Mouse (Mus musculus) CH12.LX (cell line): Measurements from ENCODE around the gene Gm26602. TPM values are rescaled to one million over a fixed set of nuclear protein-coding genes. Genes with fewer than 3 reads are reported as not detected.

ENCODE experiments used
- DNase-seq: peaks from one replicate; pipeline ENCODE4 v3.0.0-alpha.2; 2013; ENCODE audit errors: extremely low read depth
- H3K27ac ChIP-seq: 2 replicates; pipeline ENCODE4 v1.5.1; 2012; ENCODE audit warnings: low read depth, mild to moderate bottlenecking, control low read depth, moderate library complexity; ENCODE audit not compliant: insufficient read depth
- H3K27me3 ChIP-seq: replicated peaks from 2 replicates; pipeline ENCODE3; 2012; ENCODE audit warnings: inconsistent platforms
- H3K36me3 ChIP-seq, 2 experiments: replicated peaks in 1 of 2; 2 replicates each; pipeline versions ENCODE3 to v1.6.1; 2012; ENCODE audit warnings: inconsistent platforms in 1 of 2, low read length in 1 of 2, mild to moderate bottlenecking in 1 of 2, mixed read lengths in 1 of 2, moderate library complexity in 1 of 2; ENCODE audit not compliant: control insufficient read depth in 1 of 2, insufficient read depth in 1 of 2
- H3K4me1 ChIP-seq, 2 experiments: 2 replicates each; pipeline ENCODE4 v1.6.1; 2012; ENCODE audit warnings: inconsistent platforms in 1 of 2, moderate library complexity in 1 of 2; ENCODE audit not compliant: insufficient read depth in 2 of 2, control insufficient read depth in 1 of 2
- H3K4me2 ChIP-seq: 2 replicates; pipeline ENCODE4 v1.6.1; 2012; ENCODE audit warnings: low read depth, mild to moderate bottlenecking, control low read depth; ENCODE audit not compliant: poor library complexity, insufficient read depth, severe bottlenecking
- H3K4me3 ChIP-seq, 3 experiments: fragments of 150-350 bp in 1 of 3; sonication (generic) in 1 of 3; replicated peaks in 1 of 3; 2 replicates each; pipeline versions ENCODE3 to v1.5.1; 2011 to 2012; ENCODE audit warnings: low read depth in 2 of 3, low read length in 2 of 3, mild to moderate bottlenecking in 2 of 3, moderate library complexity in 2 of 3, control low read depth in 1 of 3, improper control_type of control experiment in 1 of 3, inconsistent platforms in 1 of 3, mixed read lengths in 1 of 3; ENCODE audit not compliant: poor library complexity in 1 of 3
- H3K79me2 ChIP-seq: replicated peaks from 2 replicates; pipeline ENCODE4 v1.6.1; 2012; ENCODE audit warnings: mild to moderate bottlenecking, moderate library complexity; ENCODE audit not compliant: control insufficient read depth, poor library complexity, insufficient read depth, severe bottlenecking; ENCODE audit errors: extremely low read depth
- H3K9ac ChIP-seq: 2 replicates; pipeline ENCODE4 v1.6.1; 2012; ENCODE audit warnings: low read depth, mild to moderate bottlenecking, control low read depth, moderate library complexity; ENCODE audit not compliant: insufficient read depth
- H3K9me3 ChIP-seq: replicated peaks from 2 replicates; pipeline ENCODE3; 2012; ENCODE audit warnings: low read length, inconsistent platforms, mixed read lengths
- BHLHE40 ChIP-seq: IDR thresholded peaks from 2 replicates; pipeline ENCODE4 v1.6.1; 2011; ENCODE audit warnings: mild to moderate bottlenecking, low read depth, low read length, improper control_type of control experiment
- CHD1 ChIP-seq: IDR thresholded peaks from 2 replicates; pipeline ENCODE4 v1.6.1; 2012; ENCODE audit warnings: low read depth, low read length, improper control_type of control experiment, inconsistent platforms
- CTCF ChIP-seq, 2 experiments: IDR thresholded peaks in 1 of 2; conservative IDR thresholded peaks in 1 of 2; 2 replicates each; pipeline ENCODE4 v1.5.1; 2011 to 2012; ENCODE audit warnings: low read depth in 2 of 2, low read length in 2 of 2, improper control_type of control experiment in 1 of 2, inconsistent platforms in 1 of 2, mild to moderate bottlenecking in 1 of 2, moderate library complexity in 1 of 2
- E2F4 ChIP-seq: IDR thresholded peaks from 2 replicates; pipeline ENCODE4 v1.6.1; 2011; ENCODE audit warnings: low read depth, low read length, improper control_type of control experiment; ENCODE audit not compliant: insufficient replicate concordance
- ELF1 ChIP-seq: IDR thresholded peaks from 2 replicates; pipeline ENCODE4 v1.6.1; 2014; ENCODE audit warnings: low read depth, mild to moderate bottlenecking, inconsistent platforms, low read length, improper control_type of control experiment
- EP300 ChIP-seq: IDR thresholded peaks from 2 replicates; pipeline ENCODE4 v1.6.1; 2011; ENCODE audit warnings: low read length, improper control_type of control experiment
- ETS1 ChIP-seq: conservative IDR thresholded peaks from 2 replicates; pipeline ENCODE4 v1.6.1; 2012; ENCODE audit warnings: low read depth, mild to moderate bottlenecking, inconsistent platforms, low read length, improper control_type of control experiment, moderate library complexity
- GABPA ChIP-seq: IDR thresholded peaks from 2 replicates; pipeline ENCODE4 v1.6.1; 2012; ENCODE audit warnings: low read depth, low read length, improper control_type of control experiment, inconsistent platforms; ENCODE audit not compliant: insufficient replicate concordance
- HCFC1 ChIP-seq: IDR thresholded peaks from 2 replicates; pipeline ENCODE4 v1.6.1; 2012; ENCODE audit warnings: low read depth, mild to moderate bottlenecking, inconsistent platforms, low read length, improper control_type of control experiment
- JUN ChIP-seq: IDR thresholded peaks from 2 replicates; pipeline ENCODE4 v1.6.1; 2011; ENCODE audit warnings: low read depth, mild to moderate bottlenecking, low read length, improper control_type of control experiment, moderate library complexity; ENCODE audit not compliant: insufficient read depth
- KAT2A ChIP-seq: IDR thresholded peaks from 2 replicates; pipeline ENCODE4 v1.6.1; 2012; ENCODE audit warnings: low read length, improper control_type of control experiment, inconsistent platforms; ENCODE audit not compliant: insufficient replicate concordance
- MAFK ChIP-seq: IDR thresholded peaks from 2 replicates; pipeline ENCODE4 v1.6.1; 2011; ENCODE audit warnings: low read length, improper control_type of control experiment; ENCODE audit not compliant: insufficient replicate concordance
- MAX ChIP-seq: IDR thresholded peaks from 2 replicates; pipeline ENCODE4 v1.6.1; 2011; ENCODE audit warnings: low read length, improper control_type of control experiment
- MAZ ChIP-seq: IDR thresholded peaks from 2 replicates; pipeline ENCODE4 v1.6.1; 2012; ENCODE audit warnings: low read depth, mild to moderate bottlenecking, inconsistent platforms, low read length, improper control_type of control experiment, moderate library complexity
- MXI1 ChIP-seq: IDR thresholded peaks from 2 replicates; pipeline ENCODE4 v1.6.1; 2011; ENCODE audit warnings: mild to moderate bottlenecking, low read depth, low read length, improper control_type of control experiment
- MYC ChIP-seq: IDR thresholded peaks from 2 replicates; pipeline ENCODE4 v1.6.1; 2011; ENCODE audit warnings: low read depth, mild to moderate bottlenecking, improper control_type of control experiment, low read length
- NRF1 ChIP-seq: IDR thresholded peaks from 2 replicates; pipeline ENCODE4 v1.6.1; 2014; ENCODE audit warnings: low read depth, mild to moderate bottlenecking, inconsistent platforms, low read length, improper control_type of control experiment, moderate library complexity
- PAX5 ChIP-seq: IDR thresholded peaks from 2 replicates; pipeline ENCODE4 v1.6.1; 2012; ENCODE audit warnings: low read length, inconsistent platforms, mixed read lengths
- POLR2A ChIP-seq: IDR thresholded peaks from 2 replicates; pipeline ENCODE4 v1.6.1; 2011; ENCODE audit warnings: low read depth, mild to moderate bottlenecking, improper control_type of control experiment, low read length
- POLR2AphosphoS2 ChIP-seq: IDR thresholded peaks from 2 replicates; pipeline ENCODE4 v1.6.1; 2011; ENCODE audit warnings: low read depth, low read length, improper control_type of control experiment
- RAD21 ChIP-seq: IDR thresholded peaks from 2 replicates; pipeline ENCODE4 v1.6.1; 2011; ENCODE audit warnings: low read depth, mild to moderate bottlenecking, low read length, improper control_type of control experiment, moderate library complexity
- RCOR1 ChIP-seq: conservative IDR thresholded peaks from 2 replicates; pipeline ENCODE4 v1.6.1; 2012; ENCODE audit warnings: low read depth, mild to moderate bottlenecking, inconsistent platforms, low read length, improper control_type of control experiment
- SIN3A ChIP-seq: IDR thresholded peaks from 2 replicates; pipeline ENCODE4 v1.6.1; 2012; ENCODE audit warnings: low read length, improper control_type of control experiment, inconsistent platforms
- SMC3 ChIP-seq: IDR thresholded peaks from 2 replicates; pipeline ENCODE4 v1.6.1; 2011; ENCODE audit warnings: low read depth, low read length, improper control_type of control experiment
- TBP ChIP-seq: conservative IDR thresholded peaks from 2 replicates; pipeline ENCODE4 v1.6.1; 2011; ENCODE audit warnings: low read depth, low read length, improper control_type of control experiment
- TCF12 ChIP-seq: IDR thresholded peaks from 2 replicates; pipeline ENCODE4 v1.6.1; 2014; ENCODE audit warnings: low read depth, mild to moderate bottlenecking, inconsistent platforms, low read length, improper control_type of control experiment
- USF1 ChIP-seq: IDR thresholded peaks from 2 replicates; pipeline ENCODE4 v1.6.1; 2014; ENCODE audit warnings: low read depth, mild to moderate bottlenecking, inconsistent platforms, low read length, improper control_type of control experiment
- USF2 ChIP-seq: conservative IDR thresholded peaks from 2 replicates; pipeline ENCODE4 v1.6.1; 2011; ENCODE audit warnings: low read depth, low read length, improper control_type of control experiment
- ZKSCAN1 ChIP-seq: IDR thresholded peaks from 2 replicates; pipeline ENCODE4 v1.6.1; 2012; ENCODE audit warnings: low read depth, inconsistent platforms, low read length, improper control_type of control experiment, borderline replicate concordance
- ZMIZ1 ChIP-seq: IDR thresholded peaks from 2 replicates; pipeline ENCODE4 v1.6.1; 2012; ENCODE audit warnings: low read depth, mild to moderate bottlenecking, inconsistent platforms, low read length, improper control_type of control experiment
- dilution Hi-C: fragments of 300-500 bp; cut with MboI; formaldehyde crosslinking; loops from 2 replicates; pipeline ENCODE4 v1.14.3; 2020; ENCODE audit warnings: low sequenced_read_pairs; ENCODE audit not compliant: extremely low pct_unique_long_range_greater_than_20kb, extremely low pct_ligation_motif_present
- in situ Hi-C: fragments of 300-500 bp; cut with MboI; formaldehyde crosslinking; loops from 3 replicates; pipeline ENCODE4 v1.14.3; 2019; ENCODE audit warnings: low sequenced_read_pairs, low pct_ligation_motif_present, low pct_unique_long_range_greater_than_20kb, mixed read lengths
- polyA plus RNA-seq: library from polyadenylated mRNA; unstranded; fragments of >175 nt; gene quantifications from 2 replicates; pipeline ENCODE4 v1.2.1, GENCODE M21; 2012; ENCODE audit warnings: low read depth; ENCODE audit not compliant: insufficient read length
- total RNA-seq, 2 experiments: library from RNA; depleted of rRNA; stranded (reverse); fragments of 300-350 nt in 1 of 2; fragments of >200 nt in 1 of 2; gene quantifications; 2 replicates each; pipeline ENCODE4 v1.2.3; 2012 to 2014

Gene Gm26602
- total and polyA plus RNA-seq, 3 experiments = 8.1 TPM; not detected in 2

DNA sequence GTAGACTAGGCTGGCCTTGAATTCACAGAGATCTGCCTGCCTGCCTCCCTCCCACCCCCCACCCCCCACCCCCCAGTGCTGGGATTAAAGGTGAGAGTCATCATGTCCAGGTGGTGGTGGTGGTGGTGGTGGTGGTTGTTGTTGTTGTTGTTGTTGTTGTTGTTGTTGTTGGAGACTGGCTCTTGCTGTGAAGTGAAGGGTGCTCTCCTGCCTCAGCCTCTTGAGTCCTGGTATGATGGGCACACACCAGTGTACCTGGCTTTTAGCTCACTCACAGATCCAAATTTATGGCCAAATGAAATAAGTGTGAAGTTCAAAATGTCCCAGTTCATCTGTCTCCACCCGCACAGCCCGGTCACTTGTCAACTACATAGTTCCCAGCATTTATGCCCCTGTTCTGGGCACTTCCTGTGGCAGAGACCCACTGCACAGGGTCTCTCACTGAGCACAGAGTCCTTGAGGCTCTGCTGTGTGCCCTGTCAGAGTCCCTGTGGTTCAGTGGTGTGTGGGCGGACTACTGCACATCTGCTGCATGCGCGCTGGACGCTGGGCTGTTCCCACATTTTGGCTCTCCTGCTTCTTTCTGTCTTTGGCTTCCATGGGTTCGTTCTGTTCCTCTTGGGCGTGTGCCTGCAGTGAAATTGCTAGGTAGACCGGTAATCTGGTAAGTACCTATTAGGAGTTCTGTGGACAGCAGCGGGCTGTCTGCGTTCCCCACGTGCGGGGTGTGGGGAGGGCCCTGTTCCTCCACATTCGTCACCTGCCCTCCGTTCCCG lies 24.3 kb downstream of the Gm26602 start:
- dilution Hi-C loops = no loop called here
- TF ChIP-seq POLR2A = no peak
- no peak for TF ChIP-seq EP300
- TF ChIP-seq BHLHE40 = peak; percentile 23; the same call in 1 of the 2 replicates
- TF ChIP-seq ZMIZ1 = no peak
- TF ChIP-seq RCOR1 = no peak
- TF ChIP-seq, all 38 proteins: peak for 1
- in situ Hi-C loops = no loop called here
- Histone ChIP-seq H3K4me3 (peak overlapping the region in 1 of 3 experiments; percentile 3), H3K36me3 (peaks cover 73 to 96% of the 10 kb centered on the region in 2 experiments), H3K27ac (peak overlapping the region; percentile 57), H3K79me2 (peaks cover 97% of the 10 kb centered on the region), H3K9ac (0 out of 2 replicates have a peak overlapping the region, but pooled peaks have one; percentile 2), H3K4me2 (peak overlapping the region; percentile 19; the same call in 1 of the 2 replicates), H3K27me3 (no peaks in the 10 kb centered on the region), H3K9me3 (no peaks in the 10 kb centered on the region), H3K4me1 (peaks cover 68 to 98% of the 10 kb centered on the region in 2 experiments)
- DNase-seq = no peak

DNA sequence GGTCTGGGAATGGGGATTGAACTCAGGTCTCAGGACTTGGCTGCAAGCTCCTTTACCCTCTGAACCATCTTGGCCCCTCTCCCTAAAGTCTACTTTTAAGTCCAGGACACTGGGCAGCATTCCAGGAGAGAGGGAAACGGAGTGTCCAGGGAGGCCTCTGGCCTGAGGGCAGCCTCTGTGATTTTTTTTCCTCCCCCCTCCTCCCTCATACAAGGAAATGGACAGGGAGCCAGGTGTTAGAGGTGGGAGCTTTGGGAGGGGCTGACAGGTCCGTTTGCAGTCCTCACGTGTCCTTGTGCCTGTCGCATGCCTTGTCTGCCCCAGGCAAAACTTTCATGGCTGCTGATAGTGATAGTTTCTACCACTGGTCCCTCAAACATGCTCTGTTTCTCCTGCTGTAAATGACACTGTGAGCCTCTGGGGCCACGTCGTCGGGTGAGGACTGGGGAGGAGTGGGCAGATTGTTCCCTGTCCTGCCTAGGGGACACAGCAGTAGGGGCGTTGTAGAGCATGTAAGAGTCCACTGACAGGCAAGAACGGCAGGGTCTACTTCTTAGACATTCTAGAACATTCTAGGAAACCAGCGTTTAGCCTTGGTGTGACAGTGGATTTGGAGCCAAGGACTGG lies 25.7 kb downstream of the Gm26602 start:
- Histone ChIP-seq H3K4me2 (peak overlapping the region; percentile 33), H3K4me1 (peaks cover 73 to 96% of the 10 kb centered on the region in 2 experiments), H3K4me3 (peak overlapping the region in 1 of 3 experiments; percentile 40), H3K27me3 (no peaks in the 10 kb centered on the region), H3K27ac (peak overlapping the region; percentile 97), H3K36me3 (peaks cover 66 to 91% of the 10 kb centered on the region in 2 experiments), H3K9ac (peak overlapping the region; percentile 43), H3K9me3 (no peaks in the 10 kb centered on the region), H3K79me2 (peaks cover 87% of the 10 kb centered on the region)
- dilution Hi-C loops (no loop called here), in situ Hi-C loops (no loop called here)
- DNase-seq = no peak
- TF ChIP-seq MYC (no peak), JUN (no peak), ETS1 (no peak), SIN3A (peak; percentile 48; the same call in 1 of the 2 replicates), TCF12 (0 out of 2 replicates have a peak, but pooled peaks have one; percentile 6), EP300 (no peak), USF1 (no peak), CHD1 (0 out of 2 replicates have a peak, but pooled peaks have one; percentile 54), ZMIZ1 (no peak), PAX5 (no peak), E2F4 (no peak), HCFC1 (no peak), TBP (no peak), CTCF (conservative IDR thresholded peaks at IDR 0.05 in 1 of 2, IDR thresholded peaks at IDR 0.05 in 1 of 2; ENCODE audit: low read depth in 2 of 2, low read length in 2 of 2) (no peak), MAX (peak; percentile 47; the same call in 1 of the 2 replicates), MAFK (no peak), ELF1 (no peak), ZKSCAN1 (no peak), MAZ (no peak), GABPA (no peak), MXI1 (peak; percentile 66), USF2 (no peak), SMC3 (no peak), NRF1 (no peak), BHLHE40 (peak; percentile 81), KAT2A (no peak), RAD21 (no peak), POLR2AphosphoS2 (0 out of 2 replicates have a peak, but pooled peaks have one; percentile 44)
